Mouse (Mus musculus): ENCODE measurements at regions not wholly inside any gene's neighbourhood (a gene's known extent, or its start where the extent isn't known, plus 50 kb on each side); places are given as distances from the start of the nearest gene placed in this dataset.

DNA sequence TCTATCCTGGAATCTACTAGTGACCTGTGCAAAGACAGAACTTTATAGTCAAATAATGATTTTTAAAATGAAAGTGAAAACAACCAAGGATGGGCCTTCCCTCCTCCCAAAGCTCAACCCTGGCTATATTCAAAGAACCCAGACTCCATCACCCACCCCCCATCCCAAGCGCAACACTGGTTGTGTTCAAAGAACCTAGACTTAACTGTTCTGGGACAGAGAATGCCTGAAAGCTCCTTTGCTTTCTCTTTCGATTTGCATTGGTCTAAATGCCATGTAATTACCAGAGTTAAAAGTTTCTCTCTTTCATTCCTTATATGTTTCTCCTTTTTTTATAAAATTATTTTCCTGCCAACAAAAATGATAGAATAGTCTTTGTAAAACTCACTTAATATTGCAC is 98.6 kb upstream of the Samsn1 start:
- no peak overlapping the region for H3K27ac ChIP-seq (replicated peaks; ENCODE audit: low read depth, low read length)
- no peak overlapping the region for H3K4me2 ChIP-seq (ENCODE audit: low read depth, severe bottlenecking)
- no peaks in the 10 kb centered on the region for H3K36me3 ChIP-seq (ENCODE audit: control insufficient read depth, insufficient read depth, low read length)
- DNase-seq (ENCODE audit: low spot score) (no peak), ATAC-seq (ENCODE audit: insufficient number of reproducible peaks, low FRiP score, low TSS enrichment, low read depth) (no peak)
- no peaks in the 10 kb centered on the region for H3K9me3 ChIP-seq (ENCODE audit: control insufficient read depth, low read length)
- H3K4me3 ChIP-seq (ENCODE audit: low read depth, low read length): no peak overlapping the region
- no peaks in the 10 kb centered on the region for H3K4me1 ChIP-seq (ENCODE audit: control insufficient read depth, insufficient read depth, low read length)
- H3K27me3 ChIP-seq (ENCODE audit: control insufficient read depth, insufficient read depth, low read length): no peaks in the 10 kb centered on the region
- 93% methylated on average over 2 of the region's 2 CpGs for WGBS
- no peak overlapping the region for H3K9ac ChIP-seq (ENCODE audit: low read length)

DNA sequence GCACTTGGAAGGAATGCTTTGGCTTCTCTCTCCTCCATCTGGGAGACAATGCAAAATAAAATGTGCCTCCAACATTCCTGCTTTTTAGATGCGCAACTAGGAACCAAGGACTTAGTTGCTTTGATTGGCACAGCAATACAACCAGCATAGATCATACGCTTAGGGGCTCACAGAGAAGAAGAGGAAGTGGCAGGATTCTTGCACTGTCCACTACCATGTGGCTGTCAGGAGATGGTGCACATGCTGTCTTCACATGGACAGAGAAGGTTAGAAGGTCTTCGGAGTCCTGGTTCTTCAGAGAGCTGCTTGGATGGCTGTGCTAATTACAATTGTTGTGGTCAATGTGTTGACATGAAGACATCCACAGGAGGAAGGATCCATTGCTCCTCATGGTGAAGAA is 88.3 kb upstream of the Samsn1 start:
- Histone ChIP-seq H3K27me3 (ENCODE audit: control insufficient read depth, insufficient read depth, low read length) (no peaks in the 10 kb centered on the region), H3K4me2 (ENCODE audit: low read depth, severe bottlenecking) (no peak overlapping the region), H3K9me3 (ENCODE audit: control insufficient read depth, low read length) (no peaks in the 10 kb centered on the region), H3K27ac (replicated peaks; ENCODE audit: low read depth, low read length) (no peak overlapping the region), H3K36me3 (ENCODE audit: control insufficient read depth, insufficient read depth, low read length) (no peaks in the 10 kb centered on the region), H3K4me1 (ENCODE audit: control insufficient read depth, insufficient read depth, low read length) (no peaks in the 10 kb centered on the region), H3K9ac (ENCODE audit: low read length) (no peak overlapping the region), H3K4me3 (ENCODE audit: low read depth, low read length) (no peak overlapping the region)
- ATAC-seq (ENCODE audit: insufficient number of reproducible peaks, low FRiP score, low TSS enrichment, low read depth) (no peak), DNase-seq (ENCODE audit: low spot score) (no peak)
- WGBS: 94% methylated on average over 3 of the region's 3 CpGs

DNA sequence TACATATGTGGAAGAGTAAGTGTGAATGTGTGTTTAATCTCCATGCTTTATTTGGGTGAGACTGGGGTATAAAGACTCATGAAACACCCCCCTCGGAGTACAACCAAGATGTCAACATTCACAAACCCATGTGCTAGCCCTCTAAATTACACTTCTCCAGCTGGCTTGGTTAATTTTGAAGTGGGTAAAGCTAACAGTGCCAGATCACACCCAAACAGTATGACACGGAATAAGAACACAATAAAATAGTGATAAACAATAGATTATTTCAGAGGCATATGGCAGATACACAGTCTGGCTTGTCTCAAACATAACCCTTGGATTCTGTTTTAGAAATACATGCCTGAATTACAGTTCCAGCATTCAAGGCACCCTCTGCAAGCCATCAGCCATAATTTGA is 86.4 kb upstream of the Samsn1 start:
- no peak for DNase-seq (ENCODE audit: low spot score)
- H3K27me3 ChIP-seq (ENCODE audit: control insufficient read depth, insufficient read depth, low read length): no peaks in the 10 kb centered on the region
- H3K4me3 ChIP-seq (ENCODE audit: low read depth, low read length): no peak overlapping the region
- H3K36me3 ChIP-seq (ENCODE audit: control insufficient read depth, insufficient read depth, low read length): no peaks in the 10 kb centered on the region
- no peaks in the 10 kb centered on the region for H3K9me3 ChIP-seq (ENCODE audit: control insufficient read depth, low read length)
- H3K4me2 ChIP-seq (ENCODE audit: low read depth, severe bottlenecking): no peak overlapping the region
- no peak overlapping the region for H3K9ac ChIP-seq (ENCODE audit: low read length)
- ATAC-seq (ENCODE audit: insufficient number of reproducible peaks, low FRiP score, low TSS enrichment, low read depth): no peak
- 88% methylated on average over 2 of the region's 2 CpGs for WGBS
- H3K27ac ChIP-seq (replicated peaks; ENCODE audit: low read depth, low read length): no peak overlapping the region
- H3K4me1 ChIP-seq (ENCODE audit: control insufficient read depth, insufficient read depth, low read length): no peaks in the 10 kb centered on the region

DNA sequence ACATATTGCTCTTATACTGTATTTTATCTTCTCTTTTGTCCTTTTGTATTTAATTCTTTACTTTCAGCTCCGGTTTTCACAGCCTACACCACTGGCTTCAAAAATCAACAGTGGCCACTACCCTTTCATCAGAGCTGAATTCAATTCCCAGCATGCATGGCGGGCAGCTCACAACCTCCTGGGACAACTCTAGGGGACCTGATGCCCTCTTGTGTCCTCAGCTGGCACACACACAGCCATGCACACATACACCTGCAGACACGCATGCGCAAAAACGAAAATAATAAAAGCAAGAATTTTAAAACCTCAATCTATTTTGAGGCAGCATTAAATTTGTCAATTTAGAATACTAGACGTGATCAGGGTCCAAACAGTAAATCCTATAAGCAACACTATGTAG is 82.6 kb upstream of the Samsn1 start:
- Histone ChIP-seq H3K4me3 (ENCODE audit: low read depth, low read length) (no peak overlapping the region), H3K36me3 (ENCODE audit: control insufficient read depth, insufficient read depth, low read length) (no peaks in the 10 kb centered on the region), H3K27me3 (ENCODE audit: control insufficient read depth, insufficient read depth, low read length) (no peaks in the 10 kb centered on the region), H3K4me2 (ENCODE audit: low read depth, severe bottlenecking) (no peak overlapping the region), H3K27ac (replicated peaks; ENCODE audit: low read depth, low read length) (no peak overlapping the region), H3K9ac (ENCODE audit: low read length) (no peak overlapping the region), H3K9me3 (ENCODE audit: control insufficient read depth, low read length) (no peaks in the 10 kb centered on the region), H3K4me1 (ENCODE audit: control insufficient read depth, insufficient read depth, low read length) (no peaks in the 10 kb centered on the region)
- no peak for ATAC-seq (ENCODE audit: insufficient number of reproducible peaks, low FRiP score, low TSS enrichment, low read depth)
- 89% methylated on average over 6 of the region's 6 CpGs for WGBS
- no peak for DNase-seq (ENCODE audit: low spot score)

DNA sequence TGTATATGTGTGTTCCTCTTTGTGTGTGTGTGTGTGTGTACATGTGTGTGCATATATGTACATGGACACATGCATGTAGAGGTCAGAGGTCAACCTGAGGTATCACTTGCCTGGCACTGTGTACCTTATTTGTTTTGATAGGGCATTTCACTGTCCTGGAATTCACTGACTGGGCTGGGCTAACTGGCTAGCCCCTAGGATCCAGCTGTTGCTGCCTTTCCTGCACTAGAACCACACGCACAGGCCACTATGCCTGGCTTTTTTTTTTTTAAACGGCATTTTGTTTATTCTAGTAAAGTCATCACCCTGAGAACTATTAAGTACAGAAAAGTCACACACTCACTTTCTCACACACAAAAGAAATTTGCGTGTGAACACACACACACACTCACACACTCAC is 79.7 kb upstream of the Samsn1 start:
- Histone ChIP-seq H3K9me3 (ENCODE audit: control insufficient read depth, low read length) (no peaks in the 10 kb centered on the region), H3K36me3 (ENCODE audit: control insufficient read depth, insufficient read depth, low read length) (no peaks in the 10 kb centered on the region), H3K4me1 (ENCODE audit: control insufficient read depth, insufficient read depth, low read length) (no peaks in the 10 kb centered on the region), H3K27ac (replicated peaks; ENCODE audit: low read depth, low read length) (no peak overlapping the region), H3K4me3 (ENCODE audit: low read depth, low read length) (no peak overlapping the region), H3K27me3 (ENCODE audit: control insufficient read depth, insufficient read depth, low read length) (no peaks in the 10 kb centered on the region), H3K4me2 (ENCODE audit: low read depth, severe bottlenecking) (no peak overlapping the region), H3K9ac (ENCODE audit: low read length) (no peak overlapping the region)
- WGBS: 76% methylated on average over 3 of the region's 3 CpGs
- ATAC-seq (ENCODE audit: insufficient number of reproducible peaks, low FRiP score, low TSS enrichment, low read depth): no peak
- no peak for DNase-seq (ENCODE audit: low spot score)

DNA sequence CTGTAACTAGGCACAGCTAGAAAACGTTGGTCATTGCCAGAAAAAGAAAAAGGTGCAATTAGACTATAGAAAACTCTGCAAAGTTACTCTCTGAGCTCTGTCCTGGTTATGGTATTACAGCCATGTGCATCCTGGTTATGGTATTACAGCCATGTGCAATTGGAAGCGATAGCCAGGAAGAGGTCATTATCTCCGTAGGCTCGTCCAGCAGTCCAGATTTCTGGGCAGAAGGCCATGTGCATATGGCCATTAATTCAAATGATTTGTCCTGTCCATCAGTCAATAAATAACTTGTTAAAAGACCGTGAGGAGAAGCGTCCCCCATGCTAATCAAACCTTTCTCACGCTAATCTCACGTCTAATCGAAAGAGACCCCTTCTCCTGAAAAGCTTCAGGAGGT is 75.7 kb upstream of the Samsn1 start:
- ATAC-seq (ENCODE audit: insufficient number of reproducible peaks, low FRiP score, low TSS enrichment, low read depth): no peak
- H3K27ac ChIP-seq (replicated peaks; ENCODE audit: low read depth, low read length): no peak overlapping the region
- no peaks in the 10 kb centered on the region for H3K4me1 ChIP-seq (ENCODE audit: control insufficient read depth, insufficient read depth, low read length)
- no peak for DNase-seq (ENCODE audit: low spot score)
- no peaks in the 10 kb centered on the region for H3K36me3 ChIP-seq (ENCODE audit: control insufficient read depth, insufficient read depth, low read length)
- 80% methylated on average over 9 of the region's 9 CpGs for WGBS
- no peak overlapping the region for H3K4me2 ChIP-seq (ENCODE audit: low read depth, severe bottlenecking)
- H3K9ac ChIP-seq (ENCODE audit: low read length): no peak overlapping the region
- no peak overlapping the region for H3K4me3 ChIP-seq (ENCODE audit: low read depth, low read length)
- H3K27me3 ChIP-seq (ENCODE audit: control insufficient read depth, insufficient read depth, low read length): no peaks in the 10 kb centered on the region
- no peaks in the 10 kb centered on the region for H3K9me3 ChIP-seq (ENCODE audit: control insufficient read depth, low read length)

DNA sequence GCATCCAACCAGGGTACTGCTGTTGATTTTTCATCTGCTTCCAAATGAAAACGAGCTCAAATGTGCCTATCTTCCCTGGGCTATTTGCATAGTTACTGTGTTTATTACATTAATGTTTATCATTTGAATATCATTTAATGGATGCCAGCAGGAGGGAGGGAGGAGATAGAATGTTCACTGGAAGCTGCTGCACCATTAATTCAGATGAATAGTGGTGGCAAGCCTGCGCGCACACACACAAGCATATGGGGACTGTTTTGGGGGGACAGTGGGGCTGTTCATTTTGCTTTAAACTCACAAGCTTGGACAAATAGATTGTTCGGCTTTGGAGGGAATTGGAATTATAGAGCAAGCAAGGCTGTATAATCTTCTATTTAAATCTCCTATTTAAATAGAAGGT is 74.3 kb upstream of the Samsn1 start:
- WGBS: 89% methylated on average over 4 of the region's 4 CpGs
- Histone ChIP-seq H3K9ac (ENCODE audit: low read length) (no peak overlapping the region), H3K36me3 (ENCODE audit: control insufficient read depth, insufficient read depth, low read length) (no peaks in the 10 kb centered on the region), H3K27me3 (ENCODE audit: control insufficient read depth, insufficient read depth, low read length) (no peaks in the 10 kb centered on the region), H3K27ac (replicated peaks; ENCODE audit: low read depth, low read length) (no peak overlapping the region), H3K4me3 (ENCODE audit: low read depth, low read length) (no peak overlapping the region), H3K4me2 (ENCODE audit: low read depth, severe bottlenecking) (no peak overlapping the region), H3K4me1 (ENCODE audit: control insufficient read depth, insufficient read depth, low read length) (no peaks in the 10 kb centered on the region), H3K9me3 (ENCODE audit: control insufficient read depth, low read length) (no peaks in the 10 kb centered on the region)
- ATAC-seq (ENCODE audit: insufficient number of reproducible peaks, low FRiP score, low TSS enrichment, low read depth) (no peak), DNase-seq (ENCODE audit: low spot score) (no peak)

DNA sequence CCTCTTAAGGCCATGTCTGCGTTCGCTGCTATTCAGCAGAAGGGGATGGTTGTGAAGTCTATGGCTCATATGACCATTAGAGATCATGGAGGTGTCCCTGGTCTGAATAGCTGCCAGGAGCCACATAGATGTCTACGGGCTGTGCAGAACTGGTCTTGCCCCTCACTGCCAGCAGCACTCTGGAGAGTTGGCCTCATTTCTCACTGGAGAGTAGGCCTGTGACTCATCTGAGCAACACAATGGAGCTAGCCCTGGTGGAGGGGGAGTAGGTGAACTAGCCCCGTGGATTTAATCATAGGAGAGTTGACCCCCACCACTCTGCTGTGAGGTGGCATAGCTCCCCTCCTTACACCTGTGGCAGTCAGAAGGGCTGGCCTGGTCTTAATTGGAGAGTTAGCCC is 63.3 kb upstream of the Samsn1 start:
- ATAC-seq (ENCODE audit: insufficient number of reproducible peaks, low FRiP score, low TSS enrichment, low read depth) (no peak), DNase-seq (ENCODE audit: low spot score) (no peak)
- WGBS: 92% methylated on average over 4 of the region's 4 CpGs

DNA sequence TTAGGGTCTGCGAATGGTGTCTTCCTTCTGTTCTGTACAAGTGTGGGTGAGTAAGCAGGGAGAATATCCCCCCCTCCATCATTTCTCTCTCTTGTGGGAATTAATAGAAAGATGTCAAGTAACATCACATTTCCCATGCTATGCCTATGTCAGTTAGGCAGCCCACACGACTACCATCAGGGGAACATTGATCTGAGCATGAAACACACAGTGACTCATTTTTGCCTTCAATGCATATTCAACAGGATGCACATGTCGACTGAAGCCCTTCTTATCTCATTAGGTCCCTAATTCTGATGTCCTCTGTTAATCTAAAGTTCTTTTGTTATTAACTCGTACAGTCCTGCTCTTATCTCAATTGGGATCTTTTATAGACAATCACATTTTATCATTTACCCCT is 60.4 kb upstream of the Samsn1 start:
- Histone ChIP-seq H3K9me3 (ENCODE audit: control insufficient read depth, low read length) (no peaks in the 10 kb centered on the region), H3K4me3 (ENCODE audit: low read depth, low read length) (no peak overlapping the region)
- 85% methylated on average over 4 of the region's 4 CpGs for WGBS

More for the DNA sequence above, 63.3 kb upstream of the Samsn1 start:
- Histone ChIP-seq H3K9me3 (ENCODE audit: control insufficient read depth, low read length) (no peaks in the 10 kb centered on the region), H3K4me3 (ENCODE audit: low read depth, low read length) (no peak overlapping the region), H3K36me3 (ENCODE audit: control insufficient read depth, insufficient read depth, low read length) (no peaks in the 10 kb centered on the region), H3K4me2 (ENCODE audit: low read depth, severe bottlenecking) (no peak overlapping the region), H3K4me1 (ENCODE audit: control insufficient read depth, insufficient read depth, low read length) (no peaks in the 10 kb centered on the region), H3K27ac (replicated peaks; ENCODE audit: low read depth, low read length) (no peak overlapping the region), H3K9ac (ENCODE audit: low read length) (no peak overlapping the region), H3K27me3 (ENCODE audit: control insufficient read depth, insufficient read depth, low read length) (no peaks in the 10 kb centered on the region)

More for the DNA sequence above, 60.4 kb upstream of the Samsn1 start:
- no peaks in the 10 kb centered on the region for H3K4me1 ChIP-seq (ENCODE audit: control insufficient read depth, insufficient read depth, low read length)
- H3K4me2 ChIP-seq (ENCODE audit: low read depth, severe bottlenecking): no peak overlapping the region
- DNase-seq (ENCODE audit: low spot score) (no peak), ATAC-seq (ENCODE audit: insufficient number of reproducible peaks, low FRiP score, low TSS enrichment, low read depth) (no peak)
- H3K36me3 ChIP-seq (ENCODE audit: control insufficient read depth, insufficient read depth, low read length): no peaks in the 10 kb centered on the region
- no peak overlapping the region for H3K27ac ChIP-seq (replicated peaks; ENCODE audit: low read depth, low read length)
- H3K27me3 ChIP-seq (ENCODE audit: control insufficient read depth, insufficient read depth, low read length): no peaks in the 10 kb centered on the region
- H3K9ac ChIP-seq (ENCODE audit: low read length): no peak overlapping the region

Data from limb, embryonic 11.5 days (tissue).